Mouse (Mus musculus): ENCODE results near the gene Csf3r. TPM values are rescaled to one million over a fixed set of nuclear protein-coding genes. Genes with fewer than 3 reads are reported as not detected.
A peak's percentile ranks its signal among the peaks of the same experiment; 100 is the strongest.

Gene Csf3r
- polyA plus RNA-seq, 1 experiment: 40.2 TPM

DNA sequence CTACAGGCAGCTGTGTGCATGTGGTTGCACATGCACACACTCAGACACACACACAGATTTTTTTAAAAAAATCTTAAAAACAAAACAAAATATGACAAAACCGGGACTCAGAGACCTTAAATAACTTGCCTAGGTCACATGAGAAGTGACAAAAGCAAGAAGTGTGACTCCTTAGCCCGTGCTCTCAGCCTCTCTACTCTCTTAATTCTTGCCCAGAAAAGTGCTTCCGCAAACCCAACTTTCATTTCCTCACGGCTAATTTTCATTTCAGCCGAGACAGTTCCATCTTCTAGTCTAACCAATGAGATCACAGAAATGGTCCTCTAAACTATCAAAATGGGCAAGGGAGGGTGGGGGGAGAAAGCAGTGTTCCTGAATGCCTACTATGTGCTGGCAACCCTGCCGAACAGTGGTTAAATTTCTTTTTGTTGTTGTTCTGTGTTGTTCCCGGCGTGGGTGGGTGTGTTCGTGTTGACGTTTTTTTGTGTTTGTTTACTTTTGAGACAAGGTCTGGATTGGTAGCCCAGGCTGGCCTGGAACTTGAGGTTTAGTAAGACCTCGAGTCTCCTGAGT lies 5.3 kb upstream of the Csf3r start:
- no peak overlapping the region for H3K4me3 ChIP-seq (ENCODE audit: extremely low read depth, insufficient read depth, insufficient read length)
- no peaks in the 10 kb centered on the region for H3K36me3 ChIP-seq (ENCODE audit: control insufficient read depth, insufficient read depth, low read length)
- DNase-seq (ENCODE audit: low read depth in 1 of 2, low spot score in 2 of 2): peak; percentile 12 to 61
- WGBS: 69% methylated on average over 11 of the region's 11 CpGs
- no peaks in the 10 kb centered on the region for H3K27me3 ChIP-seq (ENCODE audit: control insufficient read depth, insufficient read depth, low read length)
- H3K27ac ChIP-seq (ENCODE audit: insufficient read depth, low read length): peak overlapping the region; percentile 61
- no peaks in the 10 kb centered on the region; the same call in none of the 2 replicates for H3K4me1 ChIP-seq (ENCODE audit: control insufficient read depth, insufficient read depth, insufficient read length)
- TF ChIP-seq POLR2A (IDR thresholded peaks at IDR 0.05; ENCODE audit: low read depth, low read length) (no peak), CTCF (IDR thresholded peaks at IDR 0.05; ENCODE audit: extremely low read depth, insufficient read depth, insufficient read length, insufficient replicate concordance) (no peak)

DNA sequence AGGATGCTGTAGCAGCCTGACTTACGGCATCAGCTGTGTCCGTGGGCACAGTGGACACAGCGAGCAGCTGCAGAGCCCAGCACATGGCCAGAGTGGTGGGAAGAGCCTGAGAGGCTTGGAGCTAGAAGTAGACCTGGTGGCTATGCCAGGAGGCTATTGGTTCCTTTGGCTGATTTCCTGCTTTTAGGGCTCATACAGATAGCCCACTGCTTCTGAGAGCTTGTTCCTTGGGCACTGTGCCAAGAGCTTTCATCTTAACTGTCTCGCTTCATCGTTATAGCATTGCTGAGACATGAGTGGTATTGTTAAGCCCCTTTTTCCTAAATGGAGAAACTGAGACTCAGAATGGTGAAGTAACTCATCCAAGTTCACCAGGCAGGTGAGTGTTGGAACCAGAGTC lies 1.5 kb downstream of the Csf3r start:
- Histone ChIP-seq H3K4me3 (ENCODE audit: extremely low read depth, insufficient read depth, insufficient read length) (no peak overlapping the region), H3K27me3 (ENCODE audit: control insufficient read depth, insufficient read depth, low read length) (no peaks in the 10 kb centered on the region)
- TF ChIP-seq POLR2A (IDR thresholded peaks at IDR 0.05; ENCODE audit: low read depth, low read length) (no peak), CTCF (IDR thresholded peaks at IDR 0.05; ENCODE audit: extremely low read depth, insufficient read depth, insufficient read length, insufficient replicate concordance) (no peak)

DNA sequence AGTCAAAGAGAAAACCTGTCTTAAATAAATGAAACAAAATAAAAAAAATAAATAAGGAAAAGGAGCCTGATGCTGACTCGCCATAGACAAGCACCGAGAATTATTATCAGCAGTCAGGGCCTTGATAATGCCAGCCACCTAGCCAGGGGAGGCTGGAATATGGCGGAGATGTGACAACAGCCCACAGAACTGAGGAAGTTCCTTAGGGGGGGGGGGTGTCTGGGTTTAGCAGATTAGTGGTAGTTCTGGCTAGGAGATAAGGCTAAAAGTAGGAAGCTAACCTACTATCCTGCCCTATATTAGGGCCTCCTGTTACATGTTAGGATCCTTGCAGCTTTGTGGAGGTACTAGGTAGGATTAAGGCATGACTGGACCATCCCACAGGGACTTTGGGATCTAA lies 3.6 kb downstream of the Csf3r start:
- TF ChIP-seq CTCF (IDR thresholded peaks at IDR 0.05; ENCODE audit: extremely low read depth, insufficient read depth, insufficient read length, insufficient replicate concordance): no peak
- TF ChIP-seq POLR2A (IDR thresholded peaks at IDR 0.05; ENCODE audit: low read depth, low read length): no peak
- DNase-seq (ENCODE audit: low read depth in 1 of 2, low spot score in 2 of 2): no peak

More for the DNA sequence above, 1.5 kb downstream of the Csf3r start:
- Histone ChIP-seq H3K4me1 (ENCODE audit: control insufficient read depth, insufficient read depth, insufficient read length) (no peaks in the 10 kb centered on the region; the same call in 1 of the 2 replicates), H3K27ac (ENCODE audit: insufficient read depth, low read length) (no peak overlapping the region), H3K36me3 (ENCODE audit: control insufficient read depth, insufficient read depth, low read length) (no peaks in the 10 kb centered on the region)
- WGBS: 59% methylated on average over 5 of the region's 5 CpGs
- DNase-seq (ENCODE audit: low read depth in 1 of 2, low spot score in 2 of 2): no peak

DNA sequence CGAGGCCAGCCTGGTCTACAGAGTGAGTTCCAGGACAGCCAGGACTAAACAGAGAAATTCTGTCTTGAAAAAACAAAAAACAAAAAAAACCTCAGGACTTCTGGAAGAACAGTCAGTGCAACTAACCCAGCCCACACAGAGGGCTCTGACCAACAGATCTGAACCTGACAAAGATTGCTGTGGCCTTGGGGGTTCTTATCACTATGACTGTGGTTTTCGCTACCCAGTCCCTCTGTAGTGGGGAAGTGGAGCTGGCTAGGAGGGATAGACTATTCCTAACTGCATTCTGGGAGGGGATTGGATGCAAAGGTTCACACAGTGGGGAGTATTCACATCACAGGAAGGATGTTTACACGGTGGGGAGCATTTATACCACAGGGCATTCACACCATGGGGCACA lies 4.7 kb downstream of the Csf3r start:
- no peak overlapping the region for H3K27ac ChIP-seq (ENCODE audit: insufficient read depth, low read length)
- TF ChIP-seq CTCF (IDR thresholded peaks at IDR 0.05; ENCODE audit: extremely low read depth, insufficient read depth, insufficient read length, insufficient replicate concordance) (no peak), POLR2A (IDR thresholded peaks at IDR 0.05; ENCODE audit: low read depth, low read length) (no peak)
- DNase-seq (ENCODE audit: low read depth in 1 of 2, low spot score in 2 of 2): no peak
- H3K4me3 ChIP-seq (ENCODE audit: extremely low read depth, insufficient read depth, insufficient read length): no peak overlapping the region
- 68% methylated on average over 3 of the region's 3 CpGs for WGBS
- H3K4me1 ChIP-seq (ENCODE audit: control insufficient read depth, insufficient read depth, insufficient read length): no peaks in the 10 kb centered on the region
- no peaks in the 10 kb centered on the region for H3K36me3 ChIP-seq (ENCODE audit: control insufficient read depth, insufficient read depth, low read length)
- H3K27me3 ChIP-seq (ENCODE audit: control insufficient read depth, insufficient read depth, low read length): no peaks in the 10 kb centered on the region

More for the DNA sequence above, 3.6 kb downstream of the Csf3r start:
- no peaks in the 10 kb centered on the region for H3K36me3 ChIP-seq (ENCODE audit: control insufficient read depth, insufficient read depth, low read length)
- no peaks in the 10 kb centered on the region for H3K27me3 ChIP-seq (ENCODE audit: control insufficient read depth, insufficient read depth, low read length)
- 79% methylated on average over 3 of the region's 3 CpGs for WGBS
- no peak overlapping the region for H3K27ac ChIP-seq (ENCODE audit: insufficient read depth, low read length)
- no peak overlapping the region for H3K4me3 ChIP-seq (ENCODE audit: extremely low read depth, insufficient read depth, insufficient read length)
- no peaks in the 10 kb centered on the region; the same call in 1 of the 2 replicates for H3K4me1 ChIP-seq (ENCODE audit: control insufficient read depth, insufficient read depth, insufficient read length)

DNA sequence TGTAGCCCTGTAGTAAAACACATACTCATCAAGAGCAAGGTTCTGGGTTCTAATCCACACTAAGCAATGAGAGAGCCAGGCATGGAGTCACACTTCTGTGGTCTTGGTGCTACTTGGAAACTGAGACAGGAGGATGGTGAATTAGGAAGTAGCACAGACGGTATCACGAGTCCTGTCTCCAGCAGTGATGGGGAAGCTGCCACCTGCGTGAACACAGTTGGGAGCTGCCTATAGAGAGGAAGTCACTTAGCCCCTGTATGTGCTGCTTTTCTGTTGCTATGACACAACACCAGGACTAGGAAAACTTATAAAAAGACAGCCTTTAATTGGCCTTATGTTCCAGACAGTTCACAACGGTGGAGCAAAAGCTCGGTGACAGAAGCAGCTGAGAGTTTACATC lies 6.4 kb downstream of the Csf3r start:
- Histone ChIP-seq H3K27me3 (ENCODE audit: control insufficient read depth, insufficient read depth, low read length) (no peaks in the 10 kb centered on the region), H3K36me3 (ENCODE audit: control insufficient read depth, insufficient read depth, low read length) (no peaks in the 10 kb centered on the region), H3K4me3 (ENCODE audit: extremely low read depth, insufficient read depth, insufficient read length) (no peak overlapping the region), H3K27ac (ENCODE audit: insufficient read depth, low read length) (no peak overlapping the region), H3K4me1 (ENCODE audit: control insufficient read depth, insufficient read depth, insufficient read length) (no peaks in the 10 kb centered on the region)
- TF ChIP-seq POLR2A (IDR thresholded peaks at IDR 0.05; ENCODE audit: low read depth, low read length): no peak
- TF ChIP-seq CTCF (IDR thresholded peaks at IDR 0.05; ENCODE audit: extremely low read depth, insufficient read depth, insufficient read length, insufficient replicate concordance): no peak
- DNase-seq (ENCODE audit: low read depth in 1 of 2, low spot score in 2 of 2): no peak
- 28% methylated on average over 5 of the region's 5 CpGs for WGBS

DNA sequence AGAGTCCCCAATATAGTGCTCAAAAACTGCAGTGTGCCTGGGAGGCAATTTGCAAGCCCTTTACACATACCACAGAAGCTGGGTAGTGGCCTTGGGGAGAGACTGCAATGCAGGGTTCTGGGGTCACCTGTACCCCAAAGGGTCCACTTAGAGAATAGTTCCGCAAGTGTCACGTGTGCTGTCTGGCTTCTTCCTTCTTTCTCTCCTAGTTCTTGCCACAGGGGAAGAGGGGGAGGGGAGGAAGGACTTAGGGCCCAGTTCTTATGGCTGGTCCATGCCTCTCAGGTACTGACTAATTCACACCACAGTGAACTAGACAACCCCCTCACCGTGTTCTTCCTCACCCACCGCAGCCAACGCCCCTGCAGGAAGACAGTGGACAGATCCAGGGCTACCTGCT lies 11.1 kb downstream of the Csf3r start:
- Histone ChIP-seq H3K4me3 (ENCODE audit: extremely low read depth, insufficient read depth, insufficient read length) (no peak overlapping the region), H3K27me3 (ENCODE audit: control insufficient read depth, insufficient read depth, low read length) (no peaks in the 10 kb centered on the region), H3K36me3 (ENCODE audit: control insufficient read depth, insufficient read depth, low read length) (no peaks in the 10 kb centered on the region), H3K4me1 (ENCODE audit: control insufficient read depth, insufficient read depth, insufficient read length) (no peaks in the 10 kb centered on the region), H3K27ac (ENCODE audit: insufficient read depth, low read length) (no peak overlapping the region)
- no peak for TF ChIP-seq POLR2A (IDR thresholded peaks at IDR 0.05; ENCODE audit: low read depth, low read length)
- no peak for TF ChIP-seq CTCF (IDR thresholded peaks at IDR 0.05; ENCODE audit: extremely low read depth, insufficient read depth, insufficient read length, insufficient replicate concordance)
- 78% methylated on average over 5 of the region's 5 CpGs for whole genome bisulfite sequencing
- no peak for DNase-seq (ENCODE audit: low read depth in 1 of 2, low spot score in 2 of 2)

DNA sequence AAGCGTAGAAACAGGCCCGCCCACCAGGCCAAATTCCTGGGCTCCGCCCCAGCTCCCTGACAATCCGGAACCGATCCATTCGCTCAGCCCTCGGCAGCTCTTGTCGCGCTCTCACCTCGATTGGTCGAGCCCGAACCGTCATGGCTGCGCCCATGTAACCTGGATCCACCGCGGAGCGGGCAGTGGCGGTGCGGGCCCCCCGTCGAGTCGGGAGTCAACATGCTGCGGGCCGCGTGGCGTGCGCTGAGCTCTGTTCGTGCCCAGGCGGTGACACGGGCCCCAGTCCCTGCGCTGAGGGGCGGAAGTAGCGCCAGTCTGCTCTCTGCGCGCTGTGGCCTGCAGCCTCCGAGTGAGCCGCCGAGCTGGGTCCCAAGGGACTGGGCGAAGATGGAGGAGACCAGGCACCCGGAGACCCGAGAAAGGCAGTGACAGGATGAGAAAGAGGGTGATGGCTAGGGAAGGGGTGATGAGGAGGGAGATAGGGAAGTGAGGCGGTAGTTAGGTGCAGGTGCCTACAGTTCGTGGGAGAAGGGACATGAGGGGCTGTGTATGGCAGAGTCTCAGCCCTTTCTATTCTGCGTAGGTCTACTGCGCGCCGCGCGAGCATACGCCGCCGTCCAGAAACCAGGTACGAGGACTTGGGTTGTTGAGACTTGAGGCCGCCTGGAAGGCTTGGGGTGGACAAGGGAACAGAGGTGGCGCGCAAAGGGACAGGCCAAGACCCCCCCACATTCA lies 22.7 kb downstream of the Csf3r start, which contains the start of gene Mrps15:
Mrps15 (plus strand) TSS at position 75 of the 735 bp plus-strand sequence.
- Histone ChIP-seq H3K36me3 (ENCODE audit: control insufficient read depth, insufficient read depth, low read length) (peaks cover 4% of the 10 kb centered on the region; the same call in 1 of the 2 replicates), H3K27me3 (ENCODE audit: control insufficient read depth, insufficient read depth, low read length) (no peaks in the 10 kb centered on the region), H3K27ac (ENCODE audit: insufficient read depth, low read length) (peak within 1 kb of the TSS; percentile 65), H3K4me1 (ENCODE audit: control insufficient read depth, insufficient read depth, insufficient read length) (0 out of 2 replicates have a peak, but pooled peaks cover 3% of the 10 kb centered on the region), H3K4me3 (ENCODE audit: extremely low read depth, insufficient read depth, insufficient read length) (peak within 1 kb of the TSS; percentile 81)
- peak; percentile 66 to 74 for DNase-seq (ENCODE audit: low read depth in 1 of 2, low spot score in 2 of 2)
- TF ChIP-seq POLR2A (IDR thresholded peaks at IDR 0.05; ENCODE audit: low read depth, low read length): peak; percentile 2; the same call in 1 of the 2 replicates
- no peak for TF ChIP-seq CTCF (IDR thresholded peaks at IDR 0.05; ENCODE audit: extremely low read depth, insufficient read depth, insufficient read length, insufficient replicate concordance)
- WGBS: 2% methylated on average over 56 of the region's 56 CpGs

Measured in spleen, adult 2 months (tissue).